Mouse (Mus musculus) spleen, postnatal 14 days (tissue): ENCODE measurements around the gene Atpaf1.
A peak's percentile ranks its signal among the peaks of the same experiment; 100 is the strongest.

Source experiments
- DNase-seq, 2 experiments: peaks; one replicate each; pipeline ENCODE4 v3.0.0; 2021 to 2022; ENCODE audit warnings: low spot score in 2 of 2

Gene Atpaf1

DNA sequence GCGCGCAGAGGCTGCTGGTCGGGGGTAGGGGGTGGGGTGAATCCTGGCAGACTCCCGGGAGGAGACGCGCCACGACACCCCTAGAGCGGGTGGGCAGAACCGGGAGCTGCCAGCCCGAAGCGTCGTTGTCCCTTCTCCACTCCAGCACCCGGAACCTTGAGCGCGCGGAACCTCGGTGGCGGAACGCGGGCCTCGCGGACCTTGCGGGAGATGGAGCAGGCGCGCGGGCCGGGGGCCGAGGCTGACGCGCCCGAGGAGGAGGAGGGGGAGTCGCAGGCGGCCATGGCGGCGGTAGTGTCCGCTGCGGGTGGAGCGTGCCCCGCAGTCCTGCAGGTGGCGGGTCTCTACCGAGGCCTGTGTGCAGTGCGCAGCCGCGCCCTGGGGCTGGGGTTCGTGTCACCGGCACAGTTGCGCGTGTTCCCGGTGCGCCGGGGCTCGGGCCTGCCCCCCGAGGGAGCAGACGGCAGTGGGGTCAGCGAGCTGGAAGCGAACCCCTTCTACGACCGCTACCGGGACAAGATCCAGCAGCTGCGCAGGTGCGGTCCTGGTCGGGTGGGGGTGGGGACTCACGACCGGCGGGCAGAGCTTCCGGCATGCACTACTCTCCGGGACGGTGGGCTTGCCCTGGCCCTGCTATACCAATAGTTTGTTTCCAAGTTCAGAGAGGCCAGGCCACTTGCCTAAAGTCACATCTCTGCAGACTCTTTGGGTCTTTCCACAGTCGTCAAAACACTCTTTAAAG lies at the start of gene Atpaf1:
Gene Atpaf1 (plus strand): TSS at position 44 of the 742 bp plus-strand sequence.
- DNase-seq = peak; percentile 41 to 66

DNA sequence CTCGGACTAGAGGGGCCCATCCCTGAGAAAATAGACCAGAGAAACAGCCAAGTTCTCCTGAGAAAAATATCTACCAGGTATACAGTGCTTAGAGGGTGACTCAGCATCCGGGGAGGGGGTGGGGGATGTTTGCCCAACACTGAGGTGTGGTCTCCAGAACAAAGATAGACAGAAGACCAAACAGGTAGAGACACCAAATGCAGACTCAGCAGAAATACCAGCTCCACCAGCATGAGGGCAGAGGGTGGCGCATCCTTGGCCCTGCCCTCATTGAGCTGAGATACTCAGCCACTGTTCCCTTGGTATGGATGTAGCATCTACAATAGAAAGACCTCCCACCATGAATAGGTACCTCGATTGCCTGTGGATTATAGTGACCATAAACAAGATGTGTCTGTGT lies 49.7 kb upstream of the Atpaf1 start:
- no peak for DNase-seq

- DNase-seq = peak; percentile 93 to 96
Observed at GRCm38 (mm10) chr4:115737551-115738041, 47.0 kb upstream of the Atpaf1 start, which contains the start of gene Efcab14. Efcab14 (plus strand) TSS chr4:115737744.

GRCm38 (mm10) chr4:115738481-115738985 lies 46.1 kb upstream of the Atpaf1 start:
- peak; percentile 6 to 7 for DNase-seq

GRCm38 (mm10) chr4:115742658-115743057 lies 42.0 kb upstream of the Atpaf1 start:
- DNase-seq = no peak

GRCm38 (mm10) chr4:115743096-115743495 lies 41.5 kb upstream of the Atpaf1 start:
- DNase-seq = no peak

DNA sequence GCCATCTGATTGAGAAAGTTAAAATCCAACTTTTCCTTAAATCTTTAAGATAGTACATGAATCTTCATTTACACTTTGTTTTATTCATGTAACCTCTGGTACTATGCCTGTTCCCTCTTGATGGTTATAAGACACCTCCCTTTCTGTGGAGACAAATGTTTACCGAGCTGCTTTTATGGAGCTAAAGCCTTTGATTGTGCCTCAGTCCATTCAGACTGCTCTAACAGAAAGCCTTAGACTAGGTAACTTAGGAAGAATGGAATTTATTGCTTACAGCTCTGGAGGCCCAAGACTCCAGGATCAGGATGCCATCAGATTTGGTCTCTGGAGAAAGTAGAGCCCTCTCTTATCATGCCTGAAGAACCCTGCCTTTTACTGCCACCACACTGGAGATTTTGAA lies 36.4 kb upstream of the Atpaf1 start:
- no peak for DNase-seq

DNA sequence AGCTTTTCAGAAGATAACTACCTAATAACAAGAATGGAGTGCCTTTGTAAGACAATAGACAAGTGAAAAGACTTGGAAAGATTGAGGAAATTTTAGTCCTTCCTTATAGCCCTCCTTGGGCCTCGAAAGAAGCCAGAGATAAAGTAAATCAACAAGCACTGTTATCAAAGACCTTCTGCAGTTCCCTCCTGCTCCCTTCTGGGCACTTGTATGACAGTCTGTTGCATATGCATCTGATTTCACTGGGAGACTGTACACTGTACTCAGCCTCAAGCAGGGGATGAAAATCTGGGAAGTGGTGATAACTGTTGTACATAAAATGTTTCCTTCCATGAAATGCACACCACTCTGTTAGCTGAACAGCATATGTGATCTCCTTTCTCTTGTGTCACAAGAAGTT lies 35.3 kb upstream of the Atpaf1 start:
- no peak for DNase-seq

GRCm38 (mm10) chr4:115754101-115754500 lies 30.5 kb upstream of the Atpaf1 start:
- DNase-seq = no peak

DNA sequence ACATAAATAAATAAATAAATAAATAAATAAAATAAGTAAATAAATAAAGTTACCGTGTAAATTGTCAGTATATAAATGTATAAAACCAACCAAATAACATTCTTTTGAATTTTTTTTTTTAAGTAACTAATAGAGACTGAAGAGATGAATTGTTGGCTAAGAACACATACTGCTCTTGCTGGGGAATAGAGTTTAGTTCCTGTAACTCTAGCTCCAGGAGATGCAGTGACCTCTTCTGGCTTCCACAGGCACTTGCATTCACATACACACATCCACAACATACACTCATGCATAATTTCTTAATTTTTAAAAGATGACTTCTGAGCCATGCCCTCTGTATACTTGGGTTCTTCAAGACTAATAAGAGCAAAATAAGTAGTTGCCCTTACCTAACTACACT lies 29.8 kb upstream of the Atpaf1 start:
- DNase-seq = no peak

- DNase-seq = no peak
Observed at GRCm38 (mm10) chr4:115761206-115761605, 23.4 kb upstream of the Atpaf1 start.

GRCm38 (mm10) chr4:115764581-115764980 lies 20.0 kb upstream of the Atpaf1 start:
- no peak for DNase-seq

DNA sequence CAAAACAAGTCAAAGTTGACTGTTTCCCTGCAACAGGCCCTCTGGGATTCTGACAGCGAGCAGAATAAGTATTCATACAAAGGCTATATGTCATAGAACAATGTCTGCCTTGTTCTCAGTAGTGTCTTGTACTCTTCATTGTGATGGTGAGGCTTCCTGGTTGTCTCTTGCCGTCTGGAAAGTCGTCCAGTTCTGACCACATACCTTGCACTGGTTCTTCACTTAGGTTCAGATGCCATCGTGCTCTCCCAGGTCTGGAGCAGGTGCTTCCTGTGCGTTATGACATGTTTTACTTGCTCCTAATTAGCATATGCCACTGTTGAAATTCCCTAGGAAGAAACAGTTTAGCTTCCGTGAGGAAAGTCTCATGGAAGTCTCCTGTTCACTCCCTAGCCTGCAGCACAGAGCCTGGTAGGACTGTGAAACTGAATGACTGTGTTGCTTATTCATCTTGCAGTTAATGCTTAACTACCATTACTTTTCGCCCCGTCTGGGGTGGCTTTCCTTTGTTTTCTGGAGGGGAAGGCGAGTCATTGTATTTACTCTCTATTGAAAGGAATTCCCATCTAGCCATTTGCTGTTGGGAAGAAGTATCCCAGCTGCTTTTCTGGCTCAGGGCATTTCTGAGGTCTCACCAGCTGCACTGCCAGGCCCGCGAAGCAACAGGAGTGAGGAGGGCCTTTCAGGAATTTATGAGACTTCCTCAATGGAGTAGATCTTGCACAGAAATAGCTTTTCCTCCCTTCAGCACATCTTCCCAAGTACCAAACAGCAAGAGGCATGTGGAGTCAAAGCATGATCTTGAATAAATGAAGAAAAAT lies 16.8 kb upstream of the Atpaf1 start:
- DNase-seq = no peak

GRCm38 (mm10) chr4:115775056-115775455 lies 9.6 kb upstream of the Atpaf1 start:
- no peak for DNase-seq

DNA sequence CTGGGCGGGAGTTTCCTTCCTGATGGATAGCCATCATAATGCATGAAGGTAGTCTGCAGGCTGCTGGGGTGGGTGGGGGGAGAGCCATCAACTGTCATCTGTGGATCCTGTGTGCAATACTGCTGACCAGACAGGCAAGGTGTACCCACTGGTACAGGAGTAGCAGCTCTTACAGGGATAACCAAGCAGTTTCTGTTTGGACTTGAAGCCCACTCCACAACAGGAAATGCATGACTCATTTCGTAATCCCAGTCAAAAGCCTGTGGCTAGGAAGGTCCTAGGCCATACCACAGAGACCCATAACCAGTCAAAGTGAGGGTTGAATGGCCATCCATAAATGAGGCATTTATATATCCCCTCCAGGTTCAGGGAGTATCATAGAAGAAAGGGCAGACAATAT lies 7.0 kb upstream of the Atpaf1 start:
- no peak for DNase-seq

DNA sequence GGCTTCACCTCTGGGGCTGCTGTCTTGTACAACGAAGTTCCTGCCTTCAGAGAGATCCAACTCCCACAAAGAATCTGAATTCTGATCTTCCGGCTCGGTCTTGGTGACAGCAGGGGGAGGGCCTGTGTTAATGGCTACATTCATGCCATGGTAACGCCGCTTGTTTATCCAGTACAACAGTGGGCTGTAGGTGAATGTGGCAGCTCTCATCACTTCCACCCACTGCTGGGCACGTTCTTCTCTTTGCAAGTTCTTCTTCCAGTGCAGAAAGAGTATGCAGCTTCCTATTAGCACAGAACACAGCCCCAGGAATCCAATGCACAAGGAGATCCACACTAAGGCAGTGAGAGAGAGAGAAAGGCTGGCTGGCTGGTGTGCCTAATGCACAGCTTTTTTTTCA lies 4.3 kb upstream of the Atpaf1 start:
- no peak for DNase-seq

- no peak for DNase-seq
Observed at GRCm38 (mm10) chr4:115780918-115781317, 3.7 kb upstream of the Atpaf1 start, which contains the start of gene Tex38. Tex38 (minus strand) TSS chr4:115781018.

- no peak for DNase-seq
Observed at GRCm38 (mm10) chr4:115782026-115782805, 2.4 kb upstream of the Atpaf1 start.

GRCm38 (mm10) chr4:115785511-115786034 lies 961 bp downstream of the Atpaf1 start:
- no peak for DNase-seq

DNA sequence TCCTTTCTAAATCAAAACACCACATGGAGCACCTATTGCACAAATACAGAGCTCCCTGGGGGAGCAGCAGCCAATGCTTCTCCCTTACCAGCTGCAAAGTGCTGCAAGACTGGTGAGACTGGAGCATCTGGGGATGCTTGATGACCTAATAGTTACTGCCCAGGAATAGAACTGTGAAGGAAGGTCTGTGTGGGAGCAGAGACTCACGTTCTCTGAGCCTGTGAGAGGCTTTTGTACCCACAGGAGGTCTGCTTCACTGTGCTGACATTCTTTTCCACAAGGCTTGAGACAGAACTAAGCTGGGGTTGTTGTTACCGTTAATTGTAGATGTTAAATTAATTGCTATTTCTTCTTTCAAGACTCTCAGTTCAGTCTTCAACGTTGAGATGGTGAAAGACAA lies 6.3 kb downstream of the Atpaf1 start:
- DNase-seq = no peak

DNA sequence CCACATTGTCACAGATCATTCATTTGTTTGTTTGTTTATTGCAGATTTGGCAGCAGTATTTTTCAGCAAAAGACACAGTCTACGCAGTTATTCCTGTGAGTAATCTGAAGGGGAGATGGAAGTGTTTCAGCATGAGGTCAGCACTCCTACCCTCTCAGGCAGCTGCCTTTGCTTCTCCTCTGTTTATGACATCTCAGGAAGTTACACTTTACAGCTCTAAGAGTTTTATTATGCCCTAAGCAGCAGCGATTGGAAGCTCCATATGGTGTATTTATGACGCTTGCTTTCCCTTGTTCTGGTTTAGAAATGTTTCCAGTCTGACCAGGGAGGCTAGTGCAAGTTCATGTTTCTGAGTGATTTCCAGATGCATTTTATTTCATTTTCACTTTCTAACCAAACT lies 10.7 kb downstream of the Atpaf1 start:
- no peak for DNase-seq
